Mouse (Mus musculus) testis, adult 2 months (tissue): ENCODE data around the gene Acot3.

ENCODE experiments used
- CTCF ChIP-seq: fragments of 200-500 bp; IDR thresholded peaks from 2 replicates; pipeline ENCODE4 v1.5.1; 2012; ENCODE audit warnings: low read depth, mild to moderate bottlenecking, inconsistent platforms, low read length, moderate library complexity; ENCODE audit not compliant: control insufficient read depth, insufficient read depth, insufficient replicate concordance
- POLR2A ChIP-seq: fragments of 200-500 bp; IDR thresholded peaks from 2 replicates; pipeline ENCODE4 v1.6.1; 2012; ENCODE audit warnings: low read depth, mild to moderate bottlenecking, inconsistent platforms, low read length, moderate library complexity; ENCODE audit not compliant: control insufficient read depth

DNA sequence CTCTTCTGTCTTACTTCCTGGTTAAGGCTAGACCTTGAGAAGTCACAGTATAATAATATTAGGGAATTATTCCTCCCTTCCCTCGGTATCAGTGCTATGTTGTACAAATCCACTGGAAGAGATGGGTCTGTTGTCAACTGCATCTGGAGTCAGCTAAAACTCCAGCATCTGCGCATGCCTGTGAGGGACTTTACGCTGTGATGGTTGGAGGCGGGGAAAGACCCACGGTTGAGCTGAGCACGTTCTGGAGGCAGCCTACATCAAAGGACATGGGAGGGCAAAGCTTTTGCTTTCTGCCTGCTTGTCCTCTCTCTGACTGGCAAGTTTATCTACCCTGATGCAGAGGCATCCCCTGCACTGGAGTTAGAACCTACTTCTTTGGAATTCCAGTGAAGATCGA is 26.1 kb upstream of the Acot3 start:
- TF ChIP-seq CTCF (no peak), POLR2A (no peak)
